9 mouse cellular contexts compared by ENCODE assay signal in the genomic region with DNA sequence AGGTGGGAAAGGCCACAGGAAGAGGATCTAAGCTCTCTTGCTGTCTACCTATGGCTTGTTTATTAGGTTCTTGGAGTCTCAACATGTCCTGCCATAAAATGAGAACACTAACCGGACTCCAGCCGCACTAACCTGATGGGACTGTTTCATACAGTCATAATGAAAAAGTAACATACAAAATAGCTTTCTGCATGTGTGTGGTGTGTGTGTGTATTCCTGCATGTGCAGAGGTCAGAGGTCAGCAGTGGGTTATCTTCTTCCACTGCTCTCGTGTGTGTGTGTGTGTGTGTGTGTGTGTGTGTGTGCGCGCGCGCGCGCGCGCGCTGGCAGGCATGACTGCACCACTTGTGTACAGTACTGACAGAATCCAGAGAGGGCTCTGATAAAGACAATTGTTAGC. TPM values are rescaled to one million over a fixed set of nuclear protein-coding genes. Genes with fewer than 3 reads are reported as not detected.
DNase-seq lines count a peak whose midpoint lies in the region; ATAC-seq and TF ChIP-seq lines count a peak whose summit lies in the region.
"Had no signal": no experiment of that assay in that cellular context is flagged by ENCODE, and none has a peak within 500 bp of the region (broad histone marks: within the 10 kb centered on the region; RNA-seq: fewer than 3 reads in every experiment).

No protein-coding gene starts in this region.

- no peak for ATAC-seq in forebrain, embryonic 11.5 days (replicated peaks; ENCODE audit: low FRiP score)
- ATAC-seq in CD4-positive, CD25-positive, alpha-beta regulatory T cell, adult 4 months, result peak; percentile 22
- no peak for ATAC-seq in intestine, embryonic 16.5 days

- peaks cover 38% of the 10 kb centered on the region for H3K36me3 ChIP-seq in forebrain, embryonic 10.5 days (replicated peaks)
- H3K36me3 ChIP-seq in forebrain, embryonic 11.5 days (ENCODE audit: control insufficient read depth, insufficient read depth, low read length), result no peaks in the 10 kb centered on the region
- H3K36me3 ChIP-seq in kidney, adult 2 months (ENCODE audit: control insufficient read depth, insufficient read depth, low read length), result no peaks in the 10 kb centered on the region
- H3K36me3 ChIP-seq in intestine, embryonic 16.5 days (ENCODE audit: control insufficient read depth, insufficient read depth, low read length), result no peaks in the 10 kb centered on the region; the same call in 1 of the 2 replicates

- TF ChIP-seq CTCF in kidney, adult 2 months (conservative IDR thresholded peaks at IDR 0.05; ENCODE audit: insufficient read depth, insufficient read length, low read depth, low read length), result no peak

- H3K27me3 ChIP-seq in forebrain, embryonic 10.5 days (ENCODE audit: poor library complexity, severe bottlenecking), result no peaks in the 10 kb centered on the region
- H3K27me3 ChIP-seq in forebrain, embryonic 11.5 days (ENCODE audit: control insufficient read depth, insufficient read depth, low read length), result no peaks in the 10 kb centered on the region
- no peaks in the 10 kb centered on the region for H3K27me3 ChIP-seq in kidney, adult 2 months (replicated peaks; ENCODE audit: control insufficient read depth, insufficient read depth, low read length)
- no peaks in the 10 kb centered on the region for H3K27me3 ChIP-seq in intestine, embryonic 16.5 days (replicated peaks; ENCODE audit: control insufficient read depth, insufficient read depth, low read length)

- no peak overlapping the region for H3K4me2 ChIP-seq in forebrain, embryonic 11.5 days (ENCODE audit: low read depth, low read length, severe bottlenecking)
- no peak overlapping the region for H3K4me2 ChIP-seq in intestine, embryonic 16.5 days (ENCODE audit: low read depth, low read length)

- WGBS in forebrain, embryonic 10.5 days, result 91% methylated on average over 12 of the region's 12 CpGs
- WGBS in forebrain, embryonic 11.5 days, result 92% methylated on average over 12 of the region's 12 CpGs
- WGBS in kidney, adult 2 months, result 86% methylated on average over 12 of the region's 12 CpGs
- WGBS in intestine, embryonic 16.5 days, result 78% methylated on average over 12 of the region's 12 CpGs

- DNase-seq in forebrain, embryonic 10.5 days (ENCODE audit: extremely low spot score, low spot score), result no peak
- DNase-seq in forebrain, embryonic 11.5 days (ENCODE audit: low spot score), result no peak
- no peak for DNase-seq in kidney, adult 2 months
- no peak for DNase-seq in kidney, adult 11 months
- DNase-seq in embryo, embryonic 10.5 days (ENCODE audit: low spot score), result no peak
- no peak for DNase-seq in retina, embryonic 14.5 days (ENCODE audit: low spot score)
- DNase-seq: adrenal gland, postnatal 36 days had no signal

- no peaks in the 10 kb centered on the region for H3K9me3 ChIP-seq in forebrain, embryonic 10.5 days
- H3K9me3 ChIP-seq in forebrain, embryonic 11.5 days (ENCODE audit: control insufficient read depth, low read length), result no peaks in the 10 kb centered on the region
- H3K9me3 ChIP-seq in intestine, embryonic 16.5 days (ENCODE audit: control insufficient read depth, low read length), result no peaks in the 10 kb centered on the region

- no peak overlapping the region for H3K9ac ChIP-seq in forebrain, embryonic 11.5 days (ENCODE audit: low read length)
- 0 out of 2 replicates have a peak overlapping the region, but pooled peaks have one; percentile 18 for H3K9ac ChIP-seq in intestine, embryonic 16.5 days (ENCODE audit: low read depth, low read length)

- no peak for TF ChIP-seq POLR2A in kidney, adult 2 months (IDR thresholded peaks at IDR 0.05; ENCODE audit: low read depth, low read length)

- no peak overlapping the region for H3K4me3 ChIP-seq in forebrain, embryonic 10.5 days
- no peak overlapping the region for H3K4me3 ChIP-seq in forebrain, embryonic 11.5 days (ENCODE audit: low read depth, low read length)
- no peak overlapping the region for H3K4me3 ChIP-seq in kidney, adult 2 months (ENCODE audit: insufficient read depth, low read depth, low read length)
- no peak overlapping the region for H3K4me3 ChIP-seq in intestine, embryonic 16.5 days (ENCODE audit: low read length)

- peaks cover 61% of the 10 kb centered on the region for H3K4me1 ChIP-seq in forebrain, embryonic 10.5 days
- peaks cover 13% of the 10 kb centered on the region; the same call in 1 of the 2 replicates for H3K4me1 ChIP-seq in forebrain, embryonic 11.5 days (replicated peaks; ENCODE audit: control insufficient read depth, insufficient read depth, low read length)
- H3K4me1 ChIP-seq in kidney, adult 2 months (ENCODE audit: control insufficient read depth, insufficient read depth, low read length), result peaks cover 67% of the 10 kb centered on the region
- H3K4me1 ChIP-seq in intestine, embryonic 16.5 days (ENCODE audit: control insufficient read depth, insufficient read depth, low read length), result peaks cover 76% of the 10 kb centered on the region

- peak overlapping the region; percentile 80 for H3K27ac ChIP-seq in forebrain, embryonic 10.5 days
- no peak overlapping the region for H3K27ac ChIP-seq in forebrain, embryonic 11.5 days (ENCODE audit: low read depth, low read length)
- peak overlapping the region; percentile 2 for H3K27ac ChIP-seq in kidney, adult 2 months (ENCODE audit: insufficient read depth, low read depth, low read length)
- H3K27ac ChIP-seq in intestine, embryonic 16.5 days (ENCODE audit: low read length), result peak overlapping the region; percentile 66

RNA-seq across cellular contexts. Expression of a gene that starts 13.7 kb away (rescaled TPM):
- 35.6 and 36.8 TPM in 2 replicates for polyA plus RNA-seq in forebrain, embryonic 10.5 days (2016; fragmentation: Nextera tagmentation; extraction: Ambion mirVana)
- 32.0 and 37.4 TPM in 2 replicates for polyA plus RNA-seq in forebrain, embryonic 11.5 days (2014; fragmentation: Nextera tagmentation; extraction: Ambion mirVana)
- polyA plus RNA-seq in kidney, adult 2 months (2012; rRNA removed), result 57.7 and 64.1 TPM in 2 replicates
- polyA plus RNA-seq in CD4-positive, CD25-positive, alpha-beta regulatory T cell, adult 4 months (2017; shearing (Covaris generic)), result 100 to 1,000 TPM; 206 to 220 TPM
- 39.1 and 43.8 TPM in 2 replicates for polyA plus RNA-seq in intestine, embryonic 16.5 days (2015; fragmentation: Nextera tagmentation; extraction: Ambion mirVana)
